Mouse (Mus musculus) forelimb bud, embryonic 11.5 days (tissue): ENCODE data around the gene Tubgcp6.

ENCODE experiments used
- DNase-seq: peaks from one replicate; pipeline ENCODE4 v3.0.0-alpha.2; 2012; ENCODE audit warnings: low read depth, low spot score

Gene Tubgcp6

DNA sequence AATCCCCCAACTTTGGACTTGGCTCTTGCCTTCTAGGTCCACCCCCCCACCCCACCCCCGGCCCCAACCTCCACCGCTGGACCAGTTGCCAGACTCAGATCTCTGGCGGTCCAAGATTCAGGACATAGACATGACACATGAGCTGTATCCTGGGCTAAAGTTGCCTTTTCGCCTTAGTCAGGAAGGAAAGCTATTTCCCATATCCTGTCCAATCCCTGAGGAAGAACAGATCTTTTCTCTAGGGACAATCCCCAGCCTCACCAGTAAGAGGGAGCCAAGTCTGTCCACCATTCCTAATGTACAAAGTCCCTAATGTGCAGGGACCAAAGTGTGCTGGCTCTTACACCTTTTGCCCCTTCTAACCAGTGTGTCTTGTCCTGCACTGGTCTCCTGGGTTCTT is 19.0 kb upstream of the Tubgcp6 start:
- no peak for DNase-seq

GRCm38 (mm10) chr15:89141443-89141842 is 18.5 kb upstream of the Tubgcp6 start:
- DNase-seq, result no peak

DNA sequence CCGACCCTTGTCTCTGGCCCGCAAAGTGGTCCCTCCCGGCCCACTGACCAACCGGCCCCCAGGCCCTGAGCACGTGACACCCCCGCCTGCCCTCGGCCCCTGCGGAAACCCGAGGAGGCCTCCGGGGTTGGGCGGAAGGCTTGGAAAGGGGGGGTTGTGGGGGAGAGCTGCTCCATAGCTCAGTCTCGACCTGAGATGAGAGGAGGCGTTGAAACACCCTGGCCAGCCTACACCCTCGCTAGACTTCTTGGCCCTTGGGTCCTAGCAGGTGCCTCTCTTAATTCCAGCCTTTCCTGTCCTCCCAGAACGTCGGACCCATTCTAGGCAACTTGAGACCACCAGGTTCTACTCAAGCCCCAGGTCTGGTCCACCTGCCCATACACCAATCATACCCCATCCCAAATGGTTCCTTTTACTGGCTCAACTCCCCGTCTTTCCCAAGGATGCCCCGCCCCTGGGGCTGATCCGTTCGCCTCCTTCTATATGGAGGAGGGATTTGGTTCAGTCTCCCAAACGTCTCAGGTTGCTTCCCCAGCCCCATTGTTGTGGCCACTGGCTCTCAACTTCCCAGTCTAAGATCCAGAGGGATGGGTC is 17.8 kb upstream of the Tubgcp6 start, which contains the start of gene Mapk12:
TSS of gene Mapk12 (minus strand) at position 45 of the 594 bp plus-strand sequence.
- DNase-seq, result no peak

- DNase-seq, result no peak
Observed at GRCm38 (mm10) chr15:89140048-89140658, 17.2 kb upstream of the Tubgcp6 start.

- no peak for DNase-seq
Observed at GRCm38 (mm10) chr15:89138531-89138930, 15.6 kb upstream of the Tubgcp6 start.

- DNase-seq, result no peak
Observed at GRCm38 (mm10) chr15:89138046-89138405, 15.1 kb upstream of the Tubgcp6 start.

GRCm38 (mm10) chr15:89137378-89138045 is 14.6 kb upstream of the Tubgcp6 start:
- no peak for DNase-seq

DNA sequence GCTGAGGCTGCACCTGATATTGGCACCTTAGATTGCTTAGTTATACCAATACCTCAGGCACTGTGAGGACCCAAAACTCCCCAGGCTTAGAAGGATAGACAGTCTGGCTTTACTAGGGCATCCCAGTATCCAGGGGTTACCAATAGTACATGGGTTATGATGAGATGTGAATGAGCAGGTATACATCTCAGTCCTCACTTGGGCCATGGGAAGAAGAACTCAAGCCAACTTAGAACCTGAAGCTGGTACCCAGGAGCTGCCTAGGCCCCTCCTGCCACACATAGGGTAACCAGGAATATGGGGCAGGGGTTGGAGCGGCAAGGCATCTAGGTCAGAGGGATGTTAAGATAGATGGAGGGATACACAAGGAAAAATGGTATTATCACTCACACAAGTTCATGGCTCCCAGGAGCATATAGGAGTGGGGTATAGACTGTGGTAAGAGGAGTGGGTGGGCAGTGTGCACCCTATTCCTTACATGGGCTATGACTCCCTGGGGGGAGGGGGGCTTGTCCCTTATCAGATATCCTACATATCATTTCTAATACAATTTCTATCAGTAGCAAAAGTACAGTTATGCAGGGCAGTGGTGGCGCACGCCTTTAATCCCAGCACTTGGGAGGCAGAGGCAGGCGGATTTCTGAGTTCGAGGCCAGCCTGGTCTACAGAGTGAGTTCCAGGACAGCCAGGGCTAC is 13.7 kb upstream of the Tubgcp6 start:
- no peak for DNase-seq

GRCm38 (mm10) chr15:89131316-89131715 is 8.4 kb upstream of the Tubgcp6 start:
- no peak for DNase-seq

DNA sequence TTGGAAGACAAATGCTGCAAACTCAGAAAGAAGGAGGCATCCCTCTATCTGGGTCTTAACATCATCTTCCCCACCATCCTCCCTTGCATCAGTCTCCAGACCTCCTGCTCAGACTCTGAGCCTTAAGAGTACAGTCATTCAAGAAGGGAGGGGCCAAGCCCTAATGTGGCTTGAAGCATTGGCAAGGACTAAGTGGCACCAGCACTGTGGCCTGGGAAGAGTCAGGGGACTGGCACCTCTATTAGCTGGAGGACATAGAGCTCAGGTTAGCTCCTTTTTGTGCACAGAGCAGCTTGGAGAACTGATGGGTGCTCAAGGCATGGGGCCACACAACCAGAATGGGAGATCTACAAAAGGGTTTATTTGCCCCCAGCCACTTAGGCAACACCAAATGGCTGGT is 7.3 kb upstream of the Tubgcp6 start:
- DNase-seq, result no peak

DNA sequence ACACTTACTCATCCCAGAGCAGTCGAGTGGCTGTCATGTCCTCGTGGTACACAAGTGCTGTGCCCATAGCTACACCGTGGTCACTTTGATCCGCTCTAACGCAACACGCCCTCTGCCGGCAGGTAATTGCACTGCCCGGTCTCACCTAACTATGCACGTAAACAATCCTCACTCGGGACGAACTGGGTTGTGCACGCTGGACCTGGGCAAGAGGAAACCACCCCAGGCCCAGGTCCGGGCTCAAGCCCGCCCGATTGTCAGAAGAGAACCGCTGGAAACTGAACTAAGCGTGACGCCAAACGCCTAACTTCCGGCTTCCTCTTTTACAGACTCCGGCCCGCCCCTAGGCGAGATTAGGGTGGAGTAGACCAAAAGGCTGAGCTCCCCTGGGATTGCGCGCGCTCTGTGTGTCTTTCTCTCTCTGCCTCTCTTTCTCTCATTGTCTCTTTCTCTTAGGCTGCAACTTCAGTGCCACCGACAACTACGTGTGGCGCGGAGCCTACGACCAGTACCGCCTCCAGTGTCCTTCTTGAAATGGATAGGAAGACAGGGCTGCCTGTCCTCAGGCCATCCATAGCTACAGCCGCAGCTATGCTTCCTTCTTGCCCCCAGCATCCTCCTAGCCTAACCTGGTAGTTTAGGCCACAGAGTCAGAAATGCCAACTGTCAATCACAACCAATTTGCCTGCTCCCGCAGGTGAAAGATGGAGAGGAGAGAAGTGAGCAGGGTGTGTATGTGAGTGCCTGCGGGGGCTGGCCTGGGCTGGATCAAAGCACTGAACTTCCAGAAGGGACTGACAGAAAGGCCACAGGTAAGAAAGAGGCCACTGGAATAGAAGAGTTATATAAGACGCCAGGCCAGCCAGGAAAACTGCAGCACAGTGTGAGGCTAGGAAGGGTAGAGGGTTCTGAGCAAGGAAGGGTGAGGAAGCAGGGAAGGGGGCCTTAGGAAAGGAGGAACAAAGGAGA is 5.8 kb upstream of the Tubgcp6 start, which contains the start of gene Hdac10:
TSS of gene Hdac10 (minus strand) at position 319 of the 969 bp plus-strand sequence.
- DNase-seq, result peak; percentile 83

- no peak for DNase-seq
Observed at GRCm38 (mm10) chr15:89127364-89127940, 4.5 kb upstream of the Tubgcp6 start.

DNA sequence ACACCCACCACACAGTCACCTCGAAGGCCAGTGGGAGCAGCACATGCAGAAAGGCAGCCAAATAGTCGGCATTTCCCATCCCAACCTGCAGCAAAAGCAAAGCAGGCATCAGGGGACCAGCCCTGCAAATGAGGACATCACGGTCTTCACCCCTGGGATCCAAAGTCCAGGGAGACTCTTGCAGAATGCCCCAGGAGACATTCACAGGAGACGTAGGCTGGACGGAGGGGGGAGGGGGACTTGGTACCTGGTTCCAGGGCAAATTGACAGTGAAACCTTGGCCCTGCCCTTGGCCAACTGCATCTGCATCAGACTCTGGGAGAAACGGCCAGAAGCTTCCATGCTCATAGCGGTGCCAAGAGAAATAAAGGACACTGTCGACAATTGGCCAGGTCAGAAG is 3.7 kb upstream of the Tubgcp6 start:
- DNase-seq, result no peak

GRCm38 (mm10) chr15:89125351-89125750 is 2.4 kb upstream of the Tubgcp6 start:
- no peak for DNase-seq

GRCm38 (mm10) chr15:89124312-89124711 is 1.4 kb upstream of the Tubgcp6 start:
- no peak for DNase-seq

GRCm38 (mm10) chr15:89123595-89123994 is 683 bp upstream of the Tubgcp6 start:
- DNase-seq, result no peak

DNA sequence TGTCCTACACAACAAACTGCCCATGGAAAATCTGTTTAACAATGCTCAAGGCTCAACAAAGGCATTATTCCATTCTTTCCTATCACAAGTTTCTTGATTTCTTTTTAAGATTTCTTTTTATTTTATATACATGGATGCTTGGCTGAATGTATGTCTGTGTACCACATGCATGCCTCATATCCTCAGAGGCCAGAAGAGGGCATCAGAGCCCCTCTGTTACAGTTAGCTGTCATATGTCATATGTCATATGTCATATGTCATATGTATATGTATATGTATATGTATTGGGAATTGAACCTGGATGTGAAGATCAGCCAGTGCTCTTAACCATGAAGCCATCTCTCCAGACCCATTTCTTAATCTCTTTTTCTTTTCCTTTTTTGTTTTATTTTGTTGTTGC is 4.9 kb downstream of the Tubgcp6 start:
- no peak for DNase-seq

DNA sequence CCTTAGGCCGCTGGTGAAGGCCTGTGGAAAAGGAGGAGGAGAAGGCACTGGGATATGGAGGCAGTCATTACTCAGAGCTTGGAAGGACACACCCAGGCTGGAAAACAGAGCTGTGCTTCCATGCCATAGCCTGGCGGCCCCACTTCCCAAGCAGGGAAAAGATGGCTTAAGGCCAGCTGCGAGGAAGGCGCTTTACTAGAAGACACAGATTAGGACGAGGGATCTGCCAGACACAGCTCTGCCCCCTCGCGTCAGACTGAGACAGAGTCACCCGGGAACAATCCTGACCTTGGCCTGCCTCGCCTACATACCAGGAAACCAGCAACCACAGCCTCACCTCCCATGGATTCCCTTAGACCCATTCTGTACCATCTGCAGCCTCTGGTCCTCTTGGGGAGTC is 12.8 kb downstream of the Tubgcp6 start:
- no peak for DNase-seq

DNA sequence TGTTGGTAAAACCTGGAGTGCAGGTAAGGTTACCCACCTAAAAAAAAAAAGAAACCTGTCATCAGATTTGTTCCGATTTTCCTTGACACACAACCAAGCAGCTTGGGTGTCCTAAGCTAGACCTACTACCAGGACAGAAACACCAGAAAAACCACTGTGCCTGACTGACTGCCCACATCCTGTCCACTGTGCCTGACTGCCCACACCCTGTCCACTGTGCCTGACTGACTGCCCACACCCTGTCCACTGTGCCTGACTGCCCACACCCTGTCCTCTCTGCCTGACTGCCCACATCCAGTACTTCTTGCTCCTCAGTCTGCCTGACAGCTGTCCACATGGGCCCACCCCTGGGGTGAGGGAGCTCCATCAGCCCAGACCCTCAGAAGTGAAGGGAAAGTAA is 15.9 kb downstream of the Tubgcp6 start:
- no peak for DNase-seq

GRCm38 (mm10) chr15:89106073-89106472 is 16.8 kb downstream of the Tubgcp6 start:
- DNase-seq, result no peak

- no peak for DNase-seq
Observed at GRCm38 (mm10) chr15:89104425-89104824, 18.5 kb downstream of the Tubgcp6 start.
